Mouse (Mus musculus) heart, adult 2 months (tissue): Measurements from ENCODE around the gene Lcn9.

Source experiments
- CTCF ChIP-seq: fragments of 200-600 bp; IDR thresholded peaks from 2 replicates; pipeline ENCODE4 v1.8.1; 2022; ENCODE audit warnings: antibody characterized with exemption, mild to moderate bottlenecking, moderate library complexity
- POLR2A ChIP-seq: fragments of 200-500 bp; IDR thresholded peaks from 2 replicates; pipeline ENCODE4 v1.6.1; 2011; ENCODE audit warnings: mild to moderate bottlenecking, low read depth, low read length, control low read depth; ENCODE audit not compliant: insufficient read depth

GRCm38 (mm10) chr2:25828344-25828947 is 5.5 kb downstream of the Lcn9 start:
- TF ChIP-seq POLR2A (no peak), CTCF (no peak)
